Mouse (Mus musculus) frontal cortex, postnatal 10 days (tissue): ENCODE measurements at regions not wholly inside any gene's neighbourhood (a gene's known extent, or its start where the extent isn't known, plus 50 kb on each side); places are given as distances from the start of the nearest gene placed in this dataset.

Experiments
- DNase-seq, 2 experiments: peaks; one replicate each; pipeline ENCODE4 v3.0.0; 2022; ENCODE audit warnings: low spot score in 2 of 2, mixed read lengths in 1 of 2

DNA sequence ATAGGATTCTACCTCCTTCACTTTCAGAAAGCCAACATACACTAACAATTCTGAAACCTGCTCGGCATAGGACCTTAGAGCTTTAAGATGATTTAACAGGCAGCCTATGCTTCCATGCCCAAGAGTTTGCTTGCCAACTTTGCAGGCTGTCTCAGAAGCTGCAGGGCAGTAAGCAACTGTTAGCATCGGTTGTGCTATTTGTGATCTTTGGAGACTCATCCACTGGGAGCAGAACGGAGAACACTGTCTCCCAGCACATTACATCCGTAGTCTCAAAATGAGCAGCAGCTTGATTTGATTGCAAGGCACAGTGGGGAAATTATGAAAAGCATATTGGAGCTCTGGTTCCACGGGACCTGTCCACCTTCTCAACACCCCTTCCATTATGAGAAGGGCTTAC is 108.5 kb upstream of the Pter start:
- DNase-seq, result no peak

DNA sequence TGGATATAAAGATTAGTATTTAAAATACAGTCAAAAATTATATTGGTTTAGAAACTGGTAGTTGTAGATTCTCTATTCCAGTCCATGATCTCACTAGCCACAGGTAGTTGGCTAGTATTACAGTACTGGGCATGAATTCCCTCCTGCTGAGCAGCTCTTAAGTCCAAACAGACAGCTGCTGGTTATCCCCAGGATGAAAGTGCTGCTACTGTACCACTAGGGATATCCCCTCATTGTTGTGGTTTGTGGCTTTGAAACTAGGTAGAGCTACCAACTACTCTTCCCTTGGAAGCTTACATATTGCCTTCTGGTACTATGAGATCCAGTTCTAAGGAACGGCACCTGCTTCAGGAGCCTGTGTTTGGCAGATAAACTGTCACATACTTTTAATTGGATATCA is 97.9 kb upstream of the Pter start:
- DNase-seq, result no peak

DNA sequence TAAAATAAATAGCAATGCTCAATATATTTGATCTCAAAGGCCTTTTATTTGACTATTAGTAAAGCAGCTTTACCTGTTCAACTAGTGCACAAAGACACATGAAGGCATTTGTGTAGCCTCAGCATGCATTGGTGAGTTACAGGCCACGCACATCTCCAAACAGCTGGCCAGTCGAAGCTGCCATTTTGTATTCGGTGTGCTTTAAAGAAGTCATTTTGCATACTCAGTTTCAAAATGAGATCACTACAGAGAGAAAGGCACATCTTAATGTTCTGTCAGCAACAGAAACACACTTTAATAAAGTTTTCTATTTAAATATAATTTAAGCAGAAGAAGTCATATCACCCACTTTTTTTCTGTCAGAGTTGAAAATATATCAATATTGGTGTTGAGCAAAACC is 90.3 kb upstream of the Pter start:
- DNase-seq, result no peak

DNA sequence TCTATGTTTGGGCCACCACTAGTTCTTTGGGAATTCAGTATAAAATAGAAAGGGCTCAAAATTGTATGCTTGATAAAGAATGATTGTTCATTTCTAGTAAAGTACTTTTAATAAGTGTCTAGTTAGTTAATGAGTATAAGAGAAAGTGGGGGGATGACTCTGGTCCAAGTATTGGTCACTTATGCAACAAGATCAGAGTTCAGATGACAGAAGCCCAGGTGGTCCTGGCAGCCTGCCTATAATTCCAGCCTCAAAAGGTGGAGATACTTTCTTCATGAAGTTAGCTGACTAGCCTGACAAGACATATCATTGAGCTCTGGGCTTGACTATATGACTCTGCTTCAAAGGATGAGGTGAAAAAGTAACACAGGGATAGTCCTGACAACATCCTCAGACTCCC is 57.3 kb upstream of the Pter start:
- DNase-seq, result no peak

- DNase-seq, result no peak
Measured at GRCm38 (mm10) chr2:12868772-12869171, 55.1 kb upstream of the Pter start.
